Mouse (Mus musculus) limb, embryonic 11.5 days (tissue): ENCODE results near the gene Olfr1281. TPM values are rescaled to one million over a fixed set of nuclear protein-coding genes. Genes with fewer than 3 reads are reported as not detected.

Experiments used
- polyA plus RNA-seq: library from polyadenylated mRNA; unstranded; fragments of >200 nt; fragmentation: Nextera tagmentation; extraction: Ambion mirVana; gene quantifications from 2 replicates; pipeline ENCODE4 v1.2.1, GENCODE M21; 2014

Olfr1281 gene
- polyA plus RNA-seq, 1 experiment from 2014 or later = not detected

Other genes starting within 250 kb of the Olfr1281 start
- gene Gm13941, start 220.5 kb upstream of the Olfr1281 start, polyA plus RNA-seq = not detected in 2 replicates
- not detected in 2 replicates for gene Gm15130, start 173.6 kb upstream of the Olfr1281 start, polyA plus RNA-seq
- gene 4930430A15Rik, start 96.9 kb upstream of the Olfr1281 start, polyA plus RNA-seq = not detected in 2 replicates
- gene Olfr1275, start 91.2 kb upstream of the Olfr1281 start, polyA plus RNA-seq = not detected in 2 replicates
- gene Olfr1276, start 72.0 kb upstream of the Olfr1281 start, polyA plus RNA-seq = not detected in 2 replicates
- not detected in 2 replicates for gene Olfr1277, start 52.4 kb upstream of the Olfr1281 start, polyA plus RNA-seq
- not detected in 2 replicates for gene Olfr1278, start 36.4 kb upstream of the Olfr1281 start, polyA plus RNA-seq
- gene Olfr1279, start 25.9 kb upstream of the Olfr1281 start, polyA plus RNA-seq = not detected in 2 replicates
- not detected in 2 replicates for gene Olfr1280, start 12.5 kb upstream of the Olfr1281 start, polyA plus RNA-seq
- gene Olfr1282, start 9.6 kb downstream of the Olfr1281 start, polyA plus RNA-seq = not detected in 2 replicates
- not detected in 2 replicates for gene Olfr1283, start 40.3 kb downstream of the Olfr1281 start, polyA plus RNA-seq
- gene Olfr1284, start 49.0 kb downstream of the Olfr1281 start, polyA plus RNA-seq = not detected in 2 replicates
- gene Olfr1286, start 96.6 kb downstream of the Olfr1281 start, polyA plus RNA-seq = not detected in 2 replicates
- not detected in 2 replicates for gene Olfr1287, start 122.6 kb downstream of the Olfr1281 start, polyA plus RNA-seq
- gene Olfr1288, start 147.6 kb downstream of the Olfr1281 start, polyA plus RNA-seq = not detected in 2 replicates
- gene Olfr1289, start 154.3 kb downstream of the Olfr1281 start, polyA plus RNA-seq = not detected in 2 replicates
- not detected in 2 replicates for gene Olfr1290, start 167.3 kb downstream of the Olfr1281 start, polyA plus RNA-seq
- not detected in 2 replicates for gene Olfr1291-ps1, start 170.7 kb downstream of the Olfr1281 start, polyA plus RNA-seq
- gene Olfr1293-ps, start 198.7 kb downstream of the Olfr1281 start, polyA plus RNA-seq = not detected in 2 replicates
- gene Olfr1294, start 213.8 kb downstream of the Olfr1281 start, polyA plus RNA-seq = not detected in 2 replicates
- gene Olfr1295, start 243.2 kb downstream of the Olfr1281 start, polyA plus RNA-seq = not detected in 2 replicates